Mouse (Mus musculus) spleen, adult 2 months (tissue): ENCODE data around the gene Eef1a2. TPM values are rescaled to one million over a fixed set of nuclear protein-coding genes. Genes with fewer than 3 reads are reported as not detected.
"Not testable (repeated sequence)": the region's sequence is repeated elsewhere in the genome, so short reads cannot be mapped to it uniquely, and the experiment has no call there.

Experiments used
- DNase-seq, 2 experiments: peaks; one replicate each; pipeline versions ENCODE4 v3.0.0 to v3.0.0-alpha.2; 2012 to 2021; ENCODE audit warnings: low spot score in 2 of 2, low read depth in 1 of 2
- H3K27ac ChIP-seq: fragments of 200-500 bp; 2 replicates; pipeline ENCODE4 v1.5.1; 2012; ENCODE audit warnings: low read length, inconsistent platforms; ENCODE audit not compliant: insufficient read depth
- H3K27me3 ChIP-seq: fragments of 200-500 bp; 2 replicates; pipeline ENCODE4 v1.6.1; 2012; ENCODE audit warnings: mild to moderate bottlenecking, moderate library complexity, low read length, inconsistent platforms; ENCODE audit not compliant: control insufficient read depth, insufficient read depth
- H3K36me3 ChIP-seq: fragments of 200-500 bp; 2 replicates; pipeline ENCODE4 v1.6.1; 2012; ENCODE audit warnings: mild to moderate bottlenecking, low read length, inconsistent platforms; ENCODE audit not compliant: control insufficient read depth, insufficient read depth
- H3K4me1 ChIP-seq: fragments of 200-500 bp; 2 replicates; pipeline ENCODE4 v1.6.1; 2011; ENCODE audit warnings: inconsistent platforms; ENCODE audit not compliant: control insufficient read depth, insufficient read depth, insufficient read length
- H3K4me3 ChIP-seq: fragments of 200-500 bp; 2 replicates; pipeline ENCODE4 v1.5.1; 2011; ENCODE audit warnings: mild to moderate bottlenecking, inconsistent platforms; ENCODE audit not compliant: insufficient read depth, insufficient read length; ENCODE audit errors: extremely low read depth
- CTCF ChIP-seq: fragments of 200-500 bp; IDR thresholded peaks from 2 replicates; pipeline ENCODE4 v1.5.1; 2011; ENCODE audit warnings: mild to moderate bottlenecking, inconsistent platforms; ENCODE audit not compliant: insufficient read depth, insufficient read length, insufficient replicate concordance; ENCODE audit errors: extremely low read depth
- POLR2A ChIP-seq: fragments of 200-500 bp; IDR thresholded peaks from 2 replicates; pipeline ENCODE4 v1.6.1; 2011; ENCODE audit warnings: low read depth, low read length, inconsistent platforms
- WGBS: fragments of 180-500 bp; shearing (Covaris S2); methylation state at CpG from one replicate; pipeline ENCODE4 v1.1.7; 2018; 5-methylcytosine and 5-hydroxymethylcytosine counted together
- polyA plus RNA-seq: library from polyadenylated mRNA; depleted of rRNA; stranded (reverse); fragments of >200 nt; gene quantifications from 2 replicates; pipeline ENCODE4 v1.2.3, GENCODE M21; 2012

Gene Eef1a2
- polyA plus RNA-seq, 1 experiment: 0.05 TPM

DNA sequence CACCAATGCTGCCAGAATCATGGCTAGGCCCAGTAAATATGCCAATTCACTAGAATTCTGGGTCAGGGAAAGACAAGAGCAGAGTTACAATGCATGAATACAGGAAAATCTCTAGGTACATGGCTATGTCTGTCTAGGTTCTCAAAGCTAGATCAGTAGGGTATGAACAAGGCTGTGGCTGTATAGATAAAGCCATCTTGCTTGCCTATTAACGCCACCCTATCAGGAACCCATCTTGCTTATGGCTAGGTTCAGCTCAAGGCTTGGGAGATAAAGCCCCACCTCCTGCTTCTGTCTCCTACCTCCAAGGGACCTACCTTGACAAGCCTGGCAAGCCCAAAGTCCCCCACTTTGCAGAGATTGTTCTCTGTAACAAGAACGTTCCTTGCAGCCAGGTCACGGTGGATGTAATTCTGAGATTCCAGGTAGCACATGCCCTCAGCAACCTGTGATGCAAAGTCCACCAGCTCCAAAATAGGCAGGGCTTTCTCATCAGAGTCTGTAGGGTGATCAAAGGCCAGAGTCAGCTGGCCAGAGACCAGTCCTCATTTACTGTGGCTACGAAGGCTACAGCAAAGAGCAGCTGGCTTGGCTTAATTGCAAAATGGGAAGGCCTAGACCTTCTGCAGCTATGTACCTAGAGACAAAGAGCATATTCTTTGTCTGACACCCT lies 40.0 kb upstream of the Eef1a2 start:
- H3K27ac ChIP-seq: no peak overlapping the region
- 89% methylated on average over 4 of the region's 4 CpGs for WGBS
- no peaks in the 10 kb centered on the region for H3K36me3 ChIP-seq
- H3K27me3 ChIP-seq: no peaks in the 10 kb centered on the region
- no peak for DNase-seq
- no peak overlapping the region for H3K4me3 ChIP-seq
- TF ChIP-seq CTCF (no peak), POLR2A (no peak)
- peaks cover 18% of the 10 kb centered on the region for H3K4me1 ChIP-seq

DNA sequence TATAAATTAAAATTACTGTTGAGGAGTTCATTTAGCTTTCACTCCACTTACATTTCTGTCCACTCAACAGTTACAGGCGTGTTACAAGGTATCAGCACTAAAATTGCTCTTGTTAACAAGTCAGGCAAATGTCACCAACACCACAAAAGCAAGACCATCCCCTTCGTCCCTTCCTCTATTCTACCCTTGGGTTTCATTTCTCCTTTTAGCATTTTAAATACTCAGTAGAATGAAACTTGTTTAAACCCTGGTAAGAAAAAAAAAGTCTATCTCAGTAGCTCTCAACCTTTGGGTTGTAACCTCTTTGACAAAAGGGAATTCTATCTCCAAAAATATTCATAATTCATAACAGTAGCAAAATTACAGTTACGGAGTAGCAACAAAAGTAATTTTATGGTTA lies 36.2 kb upstream of the Eef1a2 start:
- peak overlapping the region; percentile 65; the same call in 1 of the 2 replicates for H3K27ac ChIP-seq
- no peak for TF ChIP-seq POLR2A
- TF ChIP-seq CTCF: no peak

DNA sequence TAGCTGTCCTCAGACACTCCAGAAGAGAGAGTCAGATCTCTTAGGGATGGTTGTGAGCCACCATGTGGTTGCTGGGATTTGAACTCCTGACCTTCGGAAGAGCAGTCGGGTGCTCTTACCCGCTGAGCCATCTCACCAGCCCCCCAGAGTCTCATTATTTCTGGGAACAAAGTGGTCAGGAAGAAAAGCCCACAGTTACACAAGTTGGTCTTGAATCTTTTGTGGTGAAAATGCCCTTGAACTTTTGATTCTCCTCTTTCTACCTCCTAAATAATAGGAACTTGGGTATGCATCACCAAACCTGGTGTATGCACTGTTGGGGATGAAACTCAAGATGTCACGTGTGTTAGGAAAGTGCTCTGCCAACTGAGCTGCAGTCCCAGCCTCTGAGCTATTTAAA lies 35.1 kb upstream of the Eef1a2 start:
- no peak overlapping the region for H3K4me3 ChIP-seq
- TF ChIP-seq POLR2A (no peak), CTCF (no peak)
- no peak for DNase-seq
- H3K36me3 ChIP-seq: no peaks in the 10 kb centered on the region
- peaks cover 24% of the 10 kb centered on the region for H3K4me1 ChIP-seq
- H3K27me3 ChIP-seq: no peaks in the 10 kb centered on the region
- H3K27ac ChIP-seq: peak overlapping the region; percentile 76
- 69% methylated on average over 4 of the region's 4 CpGs for WGBS

More for the DNA sequence above, 36.2 kb upstream of the Eef1a2 start:
- no peak overlapping the region; the same call in 1 of the 2 replicates for H3K4me3 ChIP-seq
- no peaks in the 10 kb centered on the region for H3K27me3 ChIP-seq
- peaks cover 24% of the 10 kb centered on the region for H3K4me1 ChIP-seq
- WGBS: 18% methylated on average over 3 of the region's 3 CpGs
- peak in 1 of 2 experiments; percentile 30 for DNase-seq
- H3K36me3 ChIP-seq: no peaks in the 10 kb centered on the region

DNA sequence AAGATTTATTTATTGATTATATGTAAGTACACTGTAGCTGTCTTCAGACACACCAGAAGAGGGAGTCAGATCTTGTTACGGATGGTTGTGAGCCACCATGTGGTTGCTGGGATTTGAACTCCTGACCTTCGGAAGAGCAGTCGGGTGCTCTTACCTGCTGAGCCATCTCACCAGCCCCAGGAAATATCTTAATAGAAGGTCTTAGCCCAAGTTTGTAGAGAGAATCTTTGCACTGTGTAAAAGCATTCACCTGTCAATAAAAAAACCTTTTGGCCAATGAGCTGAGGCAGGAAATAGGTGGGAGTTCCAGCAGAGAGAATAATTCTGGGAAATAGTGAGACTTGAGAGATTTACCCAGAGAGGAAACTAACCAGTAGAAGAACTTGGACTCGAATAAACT lies 34.6 kb upstream of the Eef1a2 start:
- not testable (repeated sequence) for H3K27ac ChIP-seq, DNase-seq, H3K27me3 ChIP-seq, H3K36me3 ChIP-seq, H3K4me3 ChIP-seq
- 71% methylated on average over 4 of the region's 4 CpGs for WGBS
- H3K4me1 ChIP-seq: peaks cover 24% of the 10 kb centered on the region

DNA sequence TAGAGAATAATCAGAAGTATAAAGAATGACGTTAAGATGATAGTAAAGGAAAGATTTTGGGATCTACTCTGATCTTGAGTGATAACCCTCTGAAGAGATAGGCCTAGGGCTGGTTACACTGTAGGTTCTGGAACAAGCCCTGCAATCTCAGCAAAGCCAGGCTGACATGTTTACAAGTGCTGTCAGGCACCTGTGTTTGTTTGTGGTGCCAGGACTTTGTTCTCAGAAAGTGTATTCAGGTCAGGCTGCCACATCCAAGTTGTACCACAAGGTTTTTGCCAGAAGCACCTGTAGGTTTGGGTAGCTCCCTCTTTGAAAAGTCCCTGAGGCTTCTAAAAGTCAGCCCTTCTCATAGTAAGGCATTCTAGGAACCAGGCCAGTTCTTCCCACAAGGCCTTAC lies 32.5 kb upstream of the Eef1a2 start:
- no peak for DNase-seq
- H3K4me3 ChIP-seq: no peak overlapping the region
- WGBS: 74% methylated on average over 1 of the region's 1 CpGs
- H3K4me1 ChIP-seq: peaks cover 21% of the 10 kb centered on the region
- no peaks in the 10 kb centered on the region for H3K27me3 ChIP-seq
- peak overlapping the region; percentile 57 for H3K27ac ChIP-seq
- TF ChIP-seq POLR2A: no peak
- TF ChIP-seq CTCF: no peak
- no peaks in the 10 kb centered on the region for H3K36me3 ChIP-seq

DNA sequence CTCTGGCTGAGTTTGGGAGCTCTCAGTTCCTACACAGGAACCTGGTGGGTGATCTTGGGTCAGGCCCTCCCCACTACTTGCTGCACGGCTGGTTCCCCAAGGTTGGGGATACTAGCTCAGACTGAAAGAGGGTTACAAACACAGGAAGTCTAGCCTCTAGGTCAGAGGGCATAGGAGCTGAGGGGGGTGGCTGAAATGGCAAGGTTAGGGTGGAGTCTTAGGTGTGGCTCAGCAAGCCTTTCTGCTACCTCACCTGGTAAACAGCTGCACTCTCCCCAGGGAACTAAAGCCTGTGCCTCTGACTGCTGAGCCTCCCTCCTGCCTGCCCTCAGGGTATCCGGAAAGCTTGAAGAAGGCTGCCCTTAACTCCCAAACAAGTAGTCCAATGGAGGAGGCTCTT lies 31.9 kb upstream of the Eef1a2 start:
- no peaks in the 10 kb centered on the region for H3K27me3 ChIP-seq
- H3K4me3 ChIP-seq: peak overlapping the region; percentile 3; the same call in 1 of the 2 replicates
- 27% methylated on average over 2 of the region's 2 CpGs for WGBS
- DNase-seq: peak; percentile 32 to 73
- peak; percentile 19; the same call in 1 of the 2 replicates for TF ChIP-seq POLR2A
- TF ChIP-seq CTCF: no peak
- H3K4me1 ChIP-seq: peaks cover 16% of the 10 kb centered on the region
- peak overlapping the region; percentile 84 for H3K27ac ChIP-seq
- no peaks in the 10 kb centered on the region for H3K36me3 ChIP-seq
